Mouse (Mus musculus): ENCODE measurements at regions not wholly inside any gene's neighbourhood (a gene's known extent, or its start where the extent isn't known, plus 50 kb on each side); places are given as distances from the start of the nearest gene placed in this dataset.

DNA sequence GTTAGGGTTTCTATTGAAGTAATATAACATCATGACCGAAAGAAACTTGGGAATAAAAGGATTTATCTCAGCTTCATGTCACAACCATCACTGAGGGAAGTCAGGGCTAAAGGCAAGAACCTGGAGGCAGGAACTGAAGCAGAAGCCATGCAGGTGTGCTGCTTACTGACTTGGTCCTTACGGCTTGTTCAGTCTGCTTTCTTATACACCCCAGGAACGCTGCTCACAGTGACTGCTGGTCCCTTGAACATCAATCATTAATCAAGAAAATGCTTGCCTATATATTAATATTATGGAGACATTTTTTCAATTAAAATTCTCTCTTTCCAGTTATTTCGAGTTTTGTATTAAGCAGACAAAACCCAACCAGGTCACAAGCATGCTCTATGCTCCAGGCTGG, 58.5 kb upstream of the Armc2 start:
- H3K36me3 ChIP-seq (ENCODE audit: control insufficient read depth, insufficient read depth, low read length), result no peaks in the 10 kb centered on the region
- no peak for ATAC-seq (ENCODE audit: low FRiP score)
- H3K4me2 ChIP-seq (replicated peaks; ENCODE audit: low read depth, low read length), result no peak overlapping the region
- no peak overlapping the region for H3K9ac ChIP-seq (ENCODE audit: low read depth, low read length)
- no peaks in the 10 kb centered on the region for H3K9me3 ChIP-seq (ENCODE audit: control insufficient read depth, low read length)
- H3K27me3 ChIP-seq (ENCODE audit: control insufficient read depth, insufficient read depth, low read length), result no peaks in the 10 kb centered on the region
- no peak for DNase-seq (ENCODE audit: low spot score)
- WGBS, result 73% methylated on average over 4 of the region's 4 CpGs
- H3K4me3 ChIP-seq (ENCODE audit: low read depth, low read length), result no peak overlapping the region
- peaks cover 4% of the 10 kb centered on the region; the same call in 1 of the 2 replicates for H3K4me1 ChIP-seq (replicated peaks; ENCODE audit: control insufficient read depth, insufficient read depth, low read length)
- no peak overlapping the region for H3K27ac ChIP-seq (ENCODE audit: low read depth, low read length)

DNA sequence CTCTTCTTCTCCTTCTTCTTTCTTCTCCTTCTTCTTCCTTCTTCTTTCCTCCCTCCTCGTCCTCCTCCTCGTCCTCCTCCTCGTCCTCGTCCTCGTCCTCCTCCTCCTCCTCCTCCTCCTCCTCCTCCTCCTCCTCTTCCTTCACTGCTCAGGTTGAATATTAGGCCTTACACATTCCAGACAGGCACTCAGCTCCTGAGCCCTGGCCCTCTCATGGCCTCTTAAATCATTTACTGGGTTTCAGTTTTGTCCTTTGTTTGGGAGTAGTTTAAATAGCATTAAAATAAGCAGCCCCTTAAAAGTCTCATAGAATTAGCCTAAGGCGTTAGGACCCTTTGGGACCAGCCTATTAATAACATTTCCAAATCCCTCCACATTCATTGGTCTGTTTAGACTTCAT, 57.3 kb upstream of the Armc2 start:
- Histone ChIP-seq H3K27me3 (ENCODE audit: control insufficient read depth, insufficient read depth, low read length) (no peaks in the 10 kb centered on the region), H3K27ac (ENCODE audit: low read depth, low read length) (no peak overlapping the region), H3K36me3 (ENCODE audit: control insufficient read depth, insufficient read depth, low read length) (no peaks in the 10 kb centered on the region), H3K9ac (ENCODE audit: low read depth, low read length) (no peak overlapping the region), H3K4me2 (replicated peaks; ENCODE audit: low read depth, low read length) (no peak overlapping the region), H3K9me3 (ENCODE audit: control insufficient read depth, low read length) (no peaks in the 10 kb centered on the region), H3K4me3 (ENCODE audit: low read depth, low read length) (no peak overlapping the region), H3K4me1 (replicated peaks; ENCODE audit: control insufficient read depth, insufficient read depth, low read length) (peaks cover 9% of the 10 kb centered on the region; the same call in 1 of the 2 replicates)
- 85% methylated on average over 6 of the region's 6 CpGs for WGBS
- ATAC-seq (ENCODE audit: low FRiP score), result no peak
- DNase-seq (ENCODE audit: low spot score), result no peak

DNA sequence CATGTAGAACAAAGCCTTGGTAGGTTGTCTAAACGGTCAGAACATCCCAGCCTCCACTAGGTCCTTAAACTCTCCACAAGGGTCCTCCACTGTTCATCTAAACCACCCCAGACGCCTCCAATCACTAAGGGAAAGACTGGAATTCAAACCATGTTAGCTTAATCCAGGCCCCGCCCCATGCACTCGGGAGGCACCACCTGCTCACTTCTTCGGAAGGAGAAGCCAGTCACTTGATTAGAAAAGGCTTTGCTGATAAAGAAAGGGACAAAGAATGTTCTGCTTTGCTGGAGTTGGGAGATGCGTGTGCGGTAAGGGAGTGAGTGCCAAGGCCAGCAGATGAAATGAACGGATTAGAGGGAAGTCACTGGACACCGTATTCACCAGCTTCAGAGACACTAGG, 54.5 kb upstream of the Armc2 start:
- DNase-seq (ENCODE audit: low spot score) (peak; percentile 20), ATAC-seq (ENCODE audit: low FRiP score) (no peak)
- peaks cover 9% of the 10 kb centered on the region; the same call in 1 of the 2 replicates for H3K4me1 ChIP-seq (replicated peaks; ENCODE audit: control insufficient read depth, insufficient read depth, low read length)
- no peak overlapping the region for H3K9ac ChIP-seq (ENCODE audit: low read depth, low read length)
- no peak overlapping the region for H3K4me3 ChIP-seq (ENCODE audit: low read depth, low read length)
- H3K4me2 ChIP-seq (replicated peaks; ENCODE audit: low read depth, low read length), result no peak overlapping the region
- no peaks in the 10 kb centered on the region for H3K36me3 ChIP-seq (ENCODE audit: control insufficient read depth, insufficient read depth, low read length)
- H3K9me3 ChIP-seq (ENCODE audit: control insufficient read depth, low read length), result no peaks in the 10 kb centered on the region
- H3K27ac ChIP-seq (ENCODE audit: low read depth, low read length), result no peak overlapping the region
- 43% methylated on average over 9 of the region's 9 CpGs for WGBS
- no peaks in the 10 kb centered on the region for H3K27me3 ChIP-seq (ENCODE audit: control insufficient read depth, insufficient read depth, low read length)

DNA sequence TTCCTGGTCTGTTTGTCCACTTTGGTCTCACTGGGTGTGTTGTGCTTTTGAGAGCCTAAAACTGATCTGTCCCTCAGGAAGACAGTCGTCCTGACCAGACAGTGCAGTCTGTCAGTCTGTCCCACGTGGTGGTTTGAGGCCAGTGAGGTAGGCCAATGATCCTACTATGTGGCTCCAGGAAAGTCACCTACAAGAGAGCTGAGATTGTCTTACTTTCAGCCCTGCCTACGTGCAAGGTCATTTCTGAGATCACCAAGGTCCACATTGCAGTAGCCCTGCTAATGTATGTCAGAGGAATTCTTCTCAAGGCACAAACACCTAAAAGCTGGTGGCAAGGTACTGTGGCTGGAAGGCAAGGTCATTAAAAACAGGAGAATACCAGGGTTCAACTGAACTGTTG, 53.9 kb upstream of the Armc2 start:
- Histone ChIP-seq H3K4me2 (replicated peaks; ENCODE audit: low read depth, low read length) (no peak overlapping the region), H3K4me3 (ENCODE audit: low read depth, low read length) (no peak overlapping the region), H3K4me1 (replicated peaks; ENCODE audit: control insufficient read depth, insufficient read depth, low read length) (peaks cover 9% of the 10 kb centered on the region; the same call in 1 of the 2 replicates), H3K36me3 (ENCODE audit: control insufficient read depth, insufficient read depth, low read length) (no peaks in the 10 kb centered on the region), H3K9me3 (ENCODE audit: control insufficient read depth, low read length) (no peaks in the 10 kb centered on the region), H3K9ac (ENCODE audit: low read depth, low read length) (no peak overlapping the region), H3K27me3 (ENCODE audit: control insufficient read depth, insufficient read depth, low read length) (no peaks in the 10 kb centered on the region), H3K27ac (ENCODE audit: low read depth, low read length) (no peak overlapping the region)
- peak; percentile 31 for DNase-seq (ENCODE audit: low spot score)
- WGBS, result 43% methylated on average over 3 of the region's 3 CpGs
- no peak; the same call in 1 of the 2 replicates for ATAC-seq (ENCODE audit: low FRiP score)

DNA sequence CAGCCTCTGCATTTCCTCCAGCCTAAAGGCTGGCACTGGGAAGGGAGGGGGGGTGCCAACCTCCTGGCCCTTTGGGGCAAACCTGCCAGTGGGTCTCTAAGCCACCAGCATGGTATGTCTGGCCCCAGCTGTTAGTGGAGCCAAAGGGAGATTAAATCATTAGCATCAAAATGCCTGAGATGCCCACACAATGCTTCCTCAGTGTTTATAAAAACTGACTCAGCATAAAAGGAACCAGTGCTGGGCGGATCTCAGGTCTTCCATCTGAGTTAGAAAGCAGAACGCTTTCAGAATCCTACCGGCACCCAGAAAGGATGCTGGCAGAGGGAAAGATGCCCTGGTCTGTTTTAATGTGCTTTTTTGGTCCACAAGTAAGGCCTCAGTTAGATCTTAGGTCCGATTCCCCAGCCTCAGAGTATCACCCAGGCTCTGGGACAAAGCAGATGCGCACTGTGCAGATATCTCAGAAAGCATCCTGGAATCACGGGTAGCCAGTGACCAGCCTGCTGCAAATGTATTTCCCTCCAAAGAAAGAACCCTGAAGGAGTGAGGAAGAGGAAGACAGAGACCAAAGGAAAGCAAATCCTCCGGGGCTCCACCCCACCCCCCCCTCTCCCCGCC, 53.3 kb upstream of the Armc2 start:
- Histone ChIP-seq H3K4me3 (ENCODE audit: low read depth, low read length) (no peak overlapping the region), H3K36me3 (ENCODE audit: control insufficient read depth, insufficient read depth, low read length) (no peaks in the 10 kb centered on the region), H3K27ac (ENCODE audit: low read depth, low read length) (peak overlapping the region; percentile 47), H3K4me1 (replicated peaks; ENCODE audit: control insufficient read depth, insufficient read depth, low read length) (peaks cover 9% of the 10 kb centered on the region; the same call in 1 of the 2 replicates), H3K4me2 (replicated peaks; ENCODE audit: low read depth, low read length) (peak overlapping the region; percentile 6; the same call in 1 of the 2 replicates), H3K9me3 (ENCODE audit: control insufficient read depth, low read length) (no peaks in the 10 kb centered on the region), H3K27me3 (ENCODE audit: control insufficient read depth, insufficient read depth, low read length) (no peaks in the 10 kb centered on the region), H3K9ac (ENCODE audit: low read depth, low read length) (peak overlapping the region; percentile 15; the same call in 1 of the 2 replicates)
- DNase-seq (ENCODE audit: low spot score) (peak; percentile 64), ATAC-seq (ENCODE audit: low FRiP score) (peak; percentile 80)
- 26% methylated on average over 8 of the region's 8 CpGs for WGBS

DNA sequence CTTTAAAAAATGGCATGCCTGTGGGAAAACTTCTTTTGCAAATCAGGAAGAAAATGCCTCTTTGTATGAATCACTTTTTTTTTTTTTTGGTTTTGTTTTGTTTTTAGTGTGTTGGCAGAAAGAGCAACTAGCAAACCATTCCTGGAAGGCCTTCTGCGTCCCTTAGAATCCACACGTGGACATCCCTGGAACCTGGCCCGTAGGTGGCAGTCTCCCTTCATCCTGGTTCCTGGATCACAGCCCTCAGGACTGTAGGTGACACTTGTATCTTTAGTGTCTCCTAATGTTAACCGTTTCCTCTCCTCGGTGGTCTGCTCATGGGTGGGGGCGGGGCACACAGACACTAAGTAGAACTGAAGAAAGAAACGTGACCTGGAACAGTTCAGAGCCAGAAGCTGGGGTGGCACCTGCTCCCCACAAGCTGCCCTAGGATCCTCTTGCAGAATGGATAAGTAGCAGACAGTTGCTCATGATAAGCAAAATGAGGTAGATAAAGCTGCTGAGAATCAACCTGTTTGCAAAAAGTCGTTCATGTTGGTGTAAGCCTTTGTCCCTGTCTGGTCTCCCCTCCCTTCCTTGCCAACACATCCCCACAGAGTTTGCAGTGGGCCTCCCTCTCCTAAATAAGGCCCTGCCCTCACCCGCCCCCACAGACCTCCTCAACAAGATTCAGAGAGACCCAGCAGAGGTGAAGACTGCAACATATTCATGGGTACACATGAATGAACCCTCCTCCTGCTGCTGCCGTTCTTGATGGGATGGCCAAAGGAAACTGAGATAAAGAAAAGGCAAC, 52.6 kb upstream of the Armc2 start:
- Histone ChIP-seq H3K27me3 (ENCODE audit: control insufficient read depth, insufficient read depth, low read length) (no peaks in the 10 kb centered on the region), H3K36me3 (ENCODE audit: control insufficient read depth, insufficient read depth, low read length) (no peaks in the 10 kb centered on the region), H3K4me2 (replicated peaks; ENCODE audit: low read depth, low read length) (0 out of 2 replicates have a peak overlapping the region, but pooled peaks have one; percentile 6), H3K9me3 (ENCODE audit: control insufficient read depth, low read length) (no peaks in the 10 kb centered on the region), H3K27ac (ENCODE audit: low read depth, low read length) (peak overlapping the region; percentile 47; the same call in 1 of the 2 replicates), H3K4me1 (replicated peaks; ENCODE audit: control insufficient read depth, insufficient read depth, low read length) (peaks cover 9% of the 10 kb centered on the region; the same call in 1 of the 2 replicates), H3K4me3 (ENCODE audit: low read depth, low read length) (no peak overlapping the region), H3K9ac (ENCODE audit: low read depth, low read length) (no peak overlapping the region)
- ATAC-seq (ENCODE audit: low FRiP score) (peak; percentile 67), DNase-seq (ENCODE audit: low spot score) (peak; percentile 24)
- 30% methylated on average over 10 of the region's 10 CpGs for WGBS

DNA sequence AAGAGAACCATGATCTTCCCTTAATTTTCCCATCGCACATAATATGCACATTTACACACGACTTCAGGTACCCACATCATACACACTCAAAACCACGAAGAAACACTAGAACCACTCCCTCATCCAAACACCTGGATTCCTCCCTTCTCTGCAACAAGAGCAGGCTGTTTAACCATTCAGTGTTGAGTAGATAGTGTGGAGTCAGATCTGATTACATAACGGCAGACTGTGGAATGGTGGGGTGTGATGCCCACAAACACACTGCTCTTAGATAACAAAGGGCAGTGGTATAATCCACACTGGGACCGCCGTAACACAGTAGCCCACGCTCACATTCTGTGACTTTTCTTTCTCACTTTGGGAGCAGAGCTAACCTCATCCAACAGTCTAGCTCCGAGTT, 51.5 kb upstream of the Armc2 start:
- H3K9me3 ChIP-seq (ENCODE audit: control insufficient read depth, low read length), result no peaks in the 10 kb centered on the region
- H3K27me3 ChIP-seq (ENCODE audit: control insufficient read depth, insufficient read depth, low read length), result no peaks in the 10 kb centered on the region
- H3K36me3 ChIP-seq (ENCODE audit: control insufficient read depth, insufficient read depth, low read length), result no peaks in the 10 kb centered on the region
- DNase-seq (ENCODE audit: low spot score), result no peak
- ATAC-seq (ENCODE audit: low FRiP score), result no peak
- H3K9ac ChIP-seq (ENCODE audit: low read depth, low read length), result no peak overlapping the region
- 90% methylated on average over 8 of the region's 8 CpGs for WGBS
- peaks cover 9% of the 10 kb centered on the region; the same call in 1 of the 2 replicates for H3K4me1 ChIP-seq (replicated peaks; ENCODE audit: control insufficient read depth, insufficient read depth, low read length)
- H3K27ac ChIP-seq (ENCODE audit: low read depth, low read length), result no peak overlapping the region
- H3K4me2 ChIP-seq (replicated peaks; ENCODE audit: low read depth, low read length), result no peak overlapping the region
- no peak overlapping the region for H3K4me3 ChIP-seq (ENCODE audit: low read depth, low read length)

DNA sequence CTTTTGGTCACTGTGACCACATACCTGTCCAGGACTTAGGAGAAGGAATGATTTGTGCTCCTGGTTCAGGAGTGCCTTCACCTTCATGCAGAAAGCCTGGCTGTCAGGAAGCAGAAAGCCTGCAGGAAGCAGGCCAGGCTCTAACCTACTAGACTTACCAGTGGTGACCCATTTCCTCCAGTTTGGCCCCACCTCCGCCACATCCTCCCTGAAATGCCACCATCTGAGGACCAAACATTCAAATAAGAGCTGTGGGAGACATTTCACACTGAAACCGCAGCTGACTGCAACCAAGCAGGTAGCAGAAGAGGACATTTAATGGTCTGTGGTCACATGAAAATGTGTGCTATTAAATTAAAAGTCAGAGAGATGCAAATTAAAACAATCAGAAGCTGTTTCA, 50.3 kb upstream of the Armc2 start:
- WGBS, result 89% methylated on average over 2 of the region's 2 CpGs
- DNase-seq (ENCODE audit: low spot score) (no peak), ATAC-seq (ENCODE audit: low FRiP score) (no peak)
- H3K4me2 ChIP-seq (replicated peaks; ENCODE audit: low read depth, low read length), result no peak overlapping the region
- H3K9me3 ChIP-seq (ENCODE audit: control insufficient read depth, low read length), result no peaks in the 10 kb centered on the region
- H3K4me1 ChIP-seq (replicated peaks; ENCODE audit: control insufficient read depth, insufficient read depth, low read length), result peaks cover 9% of the 10 kb centered on the region; the same call in 1 of the 2 replicates
- no peaks in the 10 kb centered on the region for H3K36me3 ChIP-seq (ENCODE audit: control insufficient read depth, insufficient read depth, low read length)
- no peak overlapping the region for H3K27ac ChIP-seq (ENCODE audit: low read depth, low read length)
- no peaks in the 10 kb centered on the region for H3K27me3 ChIP-seq (ENCODE audit: control insufficient read depth, insufficient read depth, low read length)
- H3K9ac ChIP-seq (ENCODE audit: low read depth, low read length), result no peak overlapping the region
- no peak overlapping the region for H3K4me3 ChIP-seq (ENCODE audit: low read depth, low read length)
